ENCODE assay signal across 27 mouse cellular contexts in the genomic region with DNA sequence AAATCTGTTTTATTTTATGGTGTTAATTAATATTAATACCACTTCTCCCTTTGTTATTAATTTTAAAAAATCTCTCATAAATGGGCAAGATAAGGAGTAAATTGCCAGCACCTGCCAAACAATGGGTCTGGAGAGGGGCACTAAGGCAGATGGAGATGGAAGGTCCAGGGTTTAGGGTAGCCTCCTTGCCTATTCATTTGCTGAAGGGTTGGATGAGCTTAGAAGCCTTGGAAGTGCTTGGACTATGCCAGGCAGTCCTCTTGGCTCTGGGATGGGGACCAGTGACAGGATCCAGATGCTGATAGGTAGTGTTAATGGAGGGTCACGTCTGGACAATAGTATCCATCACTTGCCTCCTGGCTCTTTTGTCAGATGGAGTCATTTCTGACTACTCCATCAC.
DNase-seq lines count a peak whose midpoint lies in the region; ATAC-seq and TF ChIP-seq lines count a peak whose summit lies in the region.
"Had no signal": no experiment of that assay in that cellular context is flagged by ENCODE, and none has a peak within 500 bp of the region (broad histone marks: within the 10 kb centered on the region; RNA-seq: fewer than 3 reads in every experiment).

No protein-coding gene starts in this region.

- TF ChIP-seq POLR2A in brain, embryonic 14.5 days (IDR thresholded peaks at IDR 0.05; ENCODE audit: borderline replicate concordance, extremely low read depth, insufficient read depth, insufficient read length, poor library complexity, severe bottlenecking) = no peak

- peaks cover 99% of the 10 kb centered on the region for H3K27me3 ChIP-seq in forebrain, embryonic 13.5 days
- H3K27me3 ChIP-seq in forebrain, embryonic 12.5 days = peaks cover 89% of the 10 kb centered on the region
- H3K27me3 ChIP-seq in midbrain, embryonic 11.5 days (ENCODE audit: control insufficient read depth, insufficient read depth, low read length) = peaks cover 85% of the 10 kb centered on the region
- H3K27me3 ChIP-seq in midbrain, postnatal 0 days (ENCODE audit: insufficient read depth, low read length) = peaks cover 70% of the 10 kb centered on the region
- H3K27me3 ChIP-seq: CH12.LX, Patski had no signal

- H3K4me3 ChIP-seq in forebrain, embryonic 13.5 days = no peak overlapping the region
- no peak overlapping the region for H3K4me3 ChIP-seq in forebrain, embryonic 12.5 days (replicated peaks)
- H3K4me3 ChIP-seq in midbrain, embryonic 11.5 days (ENCODE audit: low read depth, low read length) = no peak overlapping the region
- H3K4me3 ChIP-seq in midbrain, postnatal 0 days (ENCODE audit: low read depth, low read length) = no peak overlapping the region
- H3K4me3 ChIP-seq: embryonic facial prominence, embryonic 13.5 days; embryonic facial prominence, embryonic 15.5 days; erythroblast, embryonic 14.5 days; forebrain, embryonic 10.5 days had no signal

- H3K9me3 ChIP-seq in forebrain, embryonic 13.5 days (replicated peaks) = no peaks in the 10 kb centered on the region
- H3K9me3 ChIP-seq in forebrain, embryonic 12.5 days = no peaks in the 10 kb centered on the region
- H3K9me3 ChIP-seq in midbrain, embryonic 11.5 days (ENCODE audit: control insufficient read depth, low read length) = no peaks in the 10 kb centered on the region
- no peaks in the 10 kb centered on the region for H3K9me3 ChIP-seq in midbrain, postnatal 0 days (ENCODE audit: low read length)
- H3K9me3 ChIP-seq: embryonic facial prominence, embryonic 13.5 days; embryonic facial prominence, embryonic 15.5 days; forebrain, embryonic 10.5 days had no signal

- WGBS in forebrain, embryonic 13.5 days = 0% methylated on average over 1 of the region's 1 CpGs
- WGBS in forebrain, embryonic 12.5 days = 3% methylated on average over 1 of the region's 1 CpGs
- 4% methylated on average over 1 of the region's 1 CpGs for WGBS in midbrain, embryonic 11.5 days
- WGBS in midbrain, postnatal 0 days = 15% methylated on average over 1 of the region's 1 CpGs

- DNase-seq in midbrain, embryonic 11.5 days (ENCODE audit: low spot score, missing footprints) = peak; percentile 85
- no peak for DNase-seq in midbrain, postnatal 0 days (ENCODE audit: low spot score)
- peak; percentile 17 for DNase-seq in brain, embryonic 14.5 days (ENCODE audit: low read depth)
- DNase-seq: adrenal gland, adult 8-10 months; adrenal gland, postnatal 14 days; adrenal gland, postnatal 36 days; B cell, adult 2 months; cerebellum, adult 11 months; cerebellum, adult 18-20 months; cerebellum, adult 8-10 months; cerebellum, adult 9-11 months; cerebellum, postnatal 14 days; cerebellum, postnatal 36 days; embryo, embryonic 11 days had no signal

- H3K4me2 ChIP-seq in forebrain, embryonic 13.5 days = no peak overlapping the region
- no peak overlapping the region for H3K4me2 ChIP-seq in forebrain, embryonic 12.5 days
- H3K4me2 ChIP-seq in midbrain, embryonic 11.5 days = no peak overlapping the region
- H3K4me2 ChIP-seq in midbrain, postnatal 0 days (ENCODE audit: low read depth, low read length, poor library complexity, severe bottlenecking) = no peak overlapping the region
- H3K4me2 ChIP-seq: embryonic facial prominence, embryonic 13.5 days; embryonic facial prominence, embryonic 15.5 days had no signal

- peak overlapping the region; percentile 41; the same call in 1 of the 2 replicates for H3K27ac ChIP-seq in forebrain, embryonic 13.5 days
- H3K27ac ChIP-seq in forebrain, embryonic 12.5 days = no peak overlapping the region
- no peak overlapping the region for H3K27ac ChIP-seq in midbrain, embryonic 11.5 days (ENCODE audit: low read depth, low read length)
- H3K27ac ChIP-seq in midbrain, postnatal 0 days (ENCODE audit: low read depth, low read length) = no peak overlapping the region
- H3K27ac ChIP-seq: embryonic facial prominence, embryonic 13.5 days; embryonic facial prominence, embryonic 15.5 days had no signal

- H3K36me3 ChIP-seq in forebrain, embryonic 13.5 days (ENCODE audit: poor library complexity, severe bottlenecking) = no peaks in the 10 kb centered on the region
- no peaks in the 10 kb centered on the region for H3K36me3 ChIP-seq in forebrain, embryonic 12.5 days (replicated peaks)
- no peaks in the 10 kb centered on the region for H3K36me3 ChIP-seq in midbrain, embryonic 11.5 days (ENCODE audit: control insufficient read depth, insufficient read depth, low read length)
- no peaks in the 10 kb centered on the region for H3K36me3 ChIP-seq in midbrain, postnatal 0 days (ENCODE audit: insufficient read depth, low read length)
- H3K36me3 ChIP-seq: embryonic facial prominence, embryonic 13.5 days; embryonic facial prominence, embryonic 15.5 days; forebrain, embryonic 10.5 days; G1E had no signal

- H3K4me1 ChIP-seq in forebrain, embryonic 13.5 days = peaks cover 21% of the 10 kb centered on the region
- peaks cover 45% of the 10 kb centered on the region for H3K4me1 ChIP-seq in forebrain, embryonic 12.5 days
- peaks cover 15% of the 10 kb centered on the region for H3K4me1 ChIP-seq in midbrain, embryonic 11.5 days (ENCODE audit: control insufficient read depth, insufficient read depth, low read length)
- H3K4me1 ChIP-seq in midbrain, postnatal 0 days (ENCODE audit: insufficient read depth, low read length) = no peaks in the 10 kb centered on the region

- TF ChIP-seq CTCF in midbrain, postnatal 0 days (IDR thresholded peaks at IDR 0.05) = no peak
- no peak for TF ChIP-seq CTCF in brain, embryonic 14.5 days (IDR thresholded peaks at IDR 0.05; ENCODE audit: borderline replicate concordance, extremely low read depth, insufficient read depth, insufficient read length)

- no peak overlapping the region for H3K9ac ChIP-seq in forebrain, embryonic 13.5 days
- H3K9ac ChIP-seq in forebrain, embryonic 12.5 days = no peak overlapping the region
- H3K9ac ChIP-seq in midbrain, embryonic 11.5 days (ENCODE audit: low read length) = no peak overlapping the region
- no peak overlapping the region for H3K9ac ChIP-seq in midbrain, postnatal 0 days (replicated peaks; ENCODE audit: low read length, poor library complexity, severe bottlenecking)
- H3K9ac ChIP-seq: embryonic facial prominence, embryonic 13.5 days; embryonic facial prominence, embryonic 15.5 days had no signal

- ATAC-seq in forebrain, embryonic 13.5 days = no peak
- ATAC-seq in forebrain, embryonic 12.5 days (ENCODE audit: low FRiP score) = no peak
- no peak for ATAC-seq in midbrain, embryonic 11.5 days (ENCODE audit: low FRiP score)
- ATAC-seq in midbrain, postnatal 0 days (ENCODE audit: low FRiP score) = no peak
- ATAC-seq: activated CD4-positive, CD25-positive, alpha-beta regulatory T cell, adult 4 months; CD4-positive, CD25-positive, alpha-beta regulatory T cell, adult 4 months; forebrain, embryonic 14.5 days; forebrain, embryonic 16.5 days; Patski had no signal
